Mouse (Mus musculus): ENCODE data around the gene Bzw1. TPM values are rescaled to one million over a fixed set of nuclear protein-coding genes. Genes with fewer than 3 reads are reported as not detected.

Bzw1 gene
- polyA plus RNA-seq, 3 experiments from 2014 or later: 360 to 576 (median 385) TPM

Other genes starting within 250 kb of the Bzw1 start
- not detected for gene Aox4, start 182.5 kb upstream of the Bzw1 start, polyA plus RNA-seq (2017; shearing (Covaris generic))
- not detected for gene Aox2, start 114.6 kb upstream of the Bzw1 start, polyA plus RNA-seq (2017; shearing (Covaris generic))
- 100 to 1,000 TPM; 382 to 646 (median 498) TPM for gene Clk1, start 31.2 kb downstream of the Bzw1 start, polyA plus RNA-seq (2017; shearing (Covaris generic))
- 10 to 100 TPM; 39.2 to 58.9 (median 57.3) TPM for gene Nif3l1, start 52.3 kb downstream of the Bzw1 start, polyA plus RNA-seq (2017; shearing (Covaris generic))
- 10 to 100 TPM; 70.0 to 79.5 (median 70.1) TPM for gene Ppil3, start 52.6 kb downstream of the Bzw1 start, polyA plus RNA-seq (2017; shearing (Covaris generic))
- gene Orc2, start 112.2 kb downstream of the Bzw1 start, polyA plus RNA-seq (2017; shearing (Covaris generic)): 10 to 100 TPM; 13.7 to 30.8 (median 27.1) TPM
- gene Fam126b, start 193.4 kb downstream of the Bzw1 start, polyA plus RNA-seq (2017; shearing (Covaris generic)): 10 to 100 TPM in 2 of 3 experiments, 1 to 10 TPM in 1; 8.4 to 14.4 (median 14.1) TPM
- gene Ndufb3, start 193.5 kb downstream of the Bzw1 start, polyA plus RNA-seq (2017; shearing (Covaris generic)): 10 to 100 TPM; 76.2 to 94.3 (median 83.6) TPM

Measured in inflammation-experienced regulatory T-cells, adult 6 months (primary cell).